Mouse (Mus musculus) embryonic facial prominence, embryonic 13.5 days (tissue): Measurements from ENCODE around the gene Morc2b. TPM values are rescaled to one million over a fixed set of nuclear protein-coding genes. Genes with fewer than 3 reads are reported as not detected.

Experiments
- polyA plus RNA-seq: library from polyadenylated mRNA; unstranded; fragments of >200 nt; fragmentation: Nextera tagmentation; extraction: Ambion mirVana; gene quantifications from 2 replicates; pipeline ENCODE4 v1.2.1, GENCODE M21; 2015

The Morc2b gene
- polyA plus RNA-seq, 1 experiment from 2014 or later, result not detected

Other genes with a start within 250 kb of the Morc2b start
- 8.7 and 10.0 TPM in 2 replicates for gene Zfp870, start 248.0 kb downstream of the Morc2b start, polyA plus RNA-seq
- 1.3 TPM in 1 of 2 replicates, not detected in the other for gene Cyp4f14, start 222.3 kb downstream of the Morc2b start, polyA plus RNA-seq
- 10.9 and 11.0 TPM in 2 replicates for gene Cyp4f13, start 192.3 kb downstream of the Morc2b start, polyA plus RNA-seq
- gene Zfp472, start 173.9 kb downstream of the Morc2b start, polyA plus RNA-seq, result 13.7 and 13.8 TPM in 2 replicates
- 16.3 and 17.4 TPM in 2 replicates for gene Zfp952, start 146.6 kb downstream of the Morc2b start, polyA plus RNA-seq
- 22.0 and 22.4 TPM in 2 replicates for gene Zfp763, start 106.3 kb downstream of the Morc2b start, polyA plus RNA-seq
- gene 4921501E09Rik, start 71.6 kb downstream of the Morc2b start, polyA plus RNA-seq, result not detected in 2 replicates
- 9.8 and 12.1 TPM in 2 replicates for gene Zfp563, start 50.4 kb downstream of the Morc2b start, polyA plus RNA-seq
- 0.06 TPM in 1 of 2 replicates, not detected in the other for gene Olfr55, start 28.8 kb upstream of the Morc2b start, polyA plus RNA-seq
- not detected in 2 replicates for gene Olfr239, start 51.6 kb upstream of the Morc2b start, polyA plus RNA-seq
- gene Olfr1564, start 82.0 kb upstream of the Morc2b start, polyA plus RNA-seq, result not detected in 2 replicates
- 19.0 and 21.2 TPM in 2 replicates for gene Zfp955a, start 115.5 kb upstream of the Morc2b start, polyA plus RNA-seq
- 0.04 TPM in 1 of 2 replicates, not detected in the other for gene Olfr63, start 125.0 kb upstream of the Morc2b start, polyA plus RNA-seq
- 15.6 and 17.6 TPM in 2 replicates for gene Zfp955b, start 149.9 kb upstream of the Morc2b start, polyA plus RNA-seq
- 10.8 and 12.2 TPM in 2 replicates for gene Zfp81, start 219.2 kb upstream of the Morc2b start, polyA plus RNA-seq